Mouse (Mus musculus): ENCODE results near the gene Slc25a1.

DNA sequence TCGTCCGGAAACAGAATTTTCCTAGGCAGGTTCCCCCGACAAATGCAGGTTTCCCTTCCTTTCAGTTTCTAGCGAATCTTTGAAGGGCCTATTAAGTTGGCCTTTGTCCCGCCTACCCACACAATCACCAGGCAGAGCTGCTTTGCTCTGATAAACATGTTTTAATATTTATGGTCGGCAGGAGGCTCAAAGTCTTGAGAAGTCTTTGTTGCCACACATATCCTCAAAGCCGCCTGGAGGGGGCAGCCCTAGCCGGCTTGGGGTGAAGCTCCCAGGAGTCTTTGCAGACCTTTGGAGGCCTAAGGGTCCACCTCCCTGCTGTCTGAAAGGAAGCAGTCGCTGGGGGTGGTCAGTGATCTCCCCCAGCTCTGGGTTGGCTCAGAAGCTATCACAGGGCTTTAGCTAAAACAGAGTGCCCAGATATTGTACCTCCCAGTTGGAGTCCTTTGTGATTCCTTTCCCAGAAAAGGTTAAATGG, 647 bp upstream of the Slc25a1 start:
- TF ChIP-seq TAL1 (IDR thresholded peaks at IDR 0.05; ENCODE audit: low read length) (no peak), GATA1 (IDR thresholded peaks at IDR 0.05; ENCODE audit: low read length) (no peak)

All from erythroblast, embryonic 14.5 days (primary cell).